Mouse (Mus musculus) small intestine, adult 2 months (tissue): ENCODE results near the gene Arhgef2. TPM values are rescaled to one million over a fixed set of nuclear protein-coding genes. Genes with fewer than 3 reads are reported as not detected.

Experiments used
- H3K27ac ChIP-seq: fragments of 200-500 bp; 2 replicates; pipeline ENCODE4 v1.5.1; 2012; ENCODE audit warnings: low read depth, low read length, control low read depth, inconsistent platforms; ENCODE audit not compliant: insufficient read depth
- H3K27me3 ChIP-seq: fragments of 200-500 bp; 2 replicates; pipeline ENCODE4 v1.6.1; 2012; ENCODE audit warnings: mild to moderate bottlenecking, moderate library complexity, low read length, inconsistent platforms; ENCODE audit not compliant: control insufficient read depth, insufficient read depth
- H3K36me3 ChIP-seq: fragments of 200-500 bp; 2 replicates; pipeline ENCODE4 v1.6.1; 2012; ENCODE audit warnings: mild to moderate bottlenecking, low read length, control low read depth, inconsistent platforms; ENCODE audit not compliant: control insufficient read depth, insufficient read depth
- H3K4me1 ChIP-seq: fragments of 200-500 bp; 2 replicates; pipeline ENCODE4 v1.6.1; 2012; ENCODE audit warnings: low read length, inconsistent platforms, mixed read lengths; ENCODE audit not compliant: control insufficient read depth, insufficient read depth, insufficient read length
- H3K4me3 ChIP-seq: fragments of 200-500 bp; 2 replicates; pipeline ENCODE4 v1.5.1; 2012; ENCODE audit warnings: low read depth, mild to moderate bottlenecking, control low read depth, inconsistent platforms, low read length, moderate library complexity
- CTCF ChIP-seq: fragments of 200-500 bp; IDR thresholded peaks from 2 replicates; pipeline ENCODE4 v1.5.1; 2012; ENCODE audit warnings: low read depth, mild to moderate bottlenecking, control low read depth, inconsistent platforms, low read length, moderate library complexity, mixed read lengths; ENCODE audit not compliant: insufficient replicate concordance, insufficient read length; ENCODE audit errors: extremely low read depth
- POLR2A ChIP-seq: fragments of 200-500 bp; IDR thresholded peaks from 2 replicates; pipeline ENCODE4 v1.6.1; 2012; ENCODE audit warnings: low read depth, mild to moderate bottlenecking, control low read depth, inconsistent platforms, low read length, moderate library complexity
- WGBS: fragments of 180-500 bp; shearing (Covaris S2); methylation state at CpG from one replicate; pipeline ENCODE4 v1.1.7; 2018; 5-methylcytosine and 5-hydroxymethylcytosine counted together
- polyA plus RNA-seq: library from polyadenylated mRNA; depleted of rRNA; stranded (reverse); fragments of >200 nt; gene quantifications from 2 replicates; pipeline ENCODE4 v1.2.3, GENCODE M21; 2012

Gene Arhgef2
- polyA plus RNA-seq, 1 experiment, result 110 TPM

DNA sequence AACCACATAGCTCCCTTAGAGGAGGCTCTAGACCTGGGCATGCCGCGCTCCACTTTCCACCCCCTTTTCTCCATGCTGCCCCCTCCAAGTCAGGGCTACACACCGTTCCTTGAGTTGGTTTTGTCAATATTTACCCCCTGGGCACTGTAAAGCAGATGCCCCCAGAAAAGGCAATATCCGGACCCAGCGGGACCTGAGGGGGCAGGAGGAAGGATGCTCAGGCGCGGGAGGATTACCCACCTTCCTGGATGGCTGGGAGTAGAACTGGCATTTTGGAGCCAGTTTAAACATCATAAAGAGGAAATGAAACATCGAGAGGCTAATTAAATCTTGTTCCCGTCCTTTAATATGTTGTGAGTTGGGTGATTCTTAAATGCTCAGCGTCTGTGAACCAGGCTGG lies 43.4 kb downstream of the Arhgef2 start:
- no peak overlapping the region for H3K4me3 ChIP-seq
- peaks cover 30% of the 10 kb centered on the region for H3K36me3 ChIP-seq
- no peak for TF ChIP-seq POLR2A
- no peak for TF ChIP-seq CTCF
- H3K27ac ChIP-seq, result no peak overlapping the region
- WGBS, result 74% methylated on average over 10 of the region's 10 CpGs
- no peaks in the 10 kb centered on the region for H3K27me3 ChIP-seq
- H3K4me1 ChIP-seq, result peaks cover 20% of the 10 kb centered on the region; the same call in 1 of the 2 replicates

DNA sequence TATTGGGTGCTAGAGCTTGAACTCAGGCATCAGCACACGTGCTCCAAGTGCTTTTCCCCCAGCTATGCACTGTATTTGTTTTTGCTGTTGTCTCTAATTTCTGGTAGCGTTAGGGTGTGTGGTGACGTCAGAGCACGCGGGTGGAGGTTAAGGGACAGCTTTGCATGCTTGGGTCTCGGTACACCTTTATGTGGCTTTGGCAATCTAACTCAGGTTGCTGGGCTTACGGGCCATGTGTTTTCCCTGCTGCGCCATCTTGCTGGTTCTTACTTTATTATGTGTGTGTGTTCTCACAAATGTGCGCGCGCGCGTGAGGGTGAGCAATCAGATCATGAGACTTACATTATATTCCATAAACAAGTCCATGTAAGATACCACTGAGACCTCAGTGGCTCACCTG lies 44.2 kb downstream of the Arhgef2 start:
- Histone ChIP-seq H3K27me3 (no peaks in the 10 kb centered on the region), H3K27ac (no peak overlapping the region), H3K4me3 (no peak overlapping the region), H3K4me1 (peaks cover 20% of the 10 kb centered on the region; the same call in 1 of the 2 replicates), H3K36me3 (peaks cover 27% of the 10 kb centered on the region)
- 96% methylated on average over 13 of the region's 13 CpGs for WGBS
- no peak for TF ChIP-seq CTCF
- no peak for TF ChIP-seq POLR2A

DNA sequence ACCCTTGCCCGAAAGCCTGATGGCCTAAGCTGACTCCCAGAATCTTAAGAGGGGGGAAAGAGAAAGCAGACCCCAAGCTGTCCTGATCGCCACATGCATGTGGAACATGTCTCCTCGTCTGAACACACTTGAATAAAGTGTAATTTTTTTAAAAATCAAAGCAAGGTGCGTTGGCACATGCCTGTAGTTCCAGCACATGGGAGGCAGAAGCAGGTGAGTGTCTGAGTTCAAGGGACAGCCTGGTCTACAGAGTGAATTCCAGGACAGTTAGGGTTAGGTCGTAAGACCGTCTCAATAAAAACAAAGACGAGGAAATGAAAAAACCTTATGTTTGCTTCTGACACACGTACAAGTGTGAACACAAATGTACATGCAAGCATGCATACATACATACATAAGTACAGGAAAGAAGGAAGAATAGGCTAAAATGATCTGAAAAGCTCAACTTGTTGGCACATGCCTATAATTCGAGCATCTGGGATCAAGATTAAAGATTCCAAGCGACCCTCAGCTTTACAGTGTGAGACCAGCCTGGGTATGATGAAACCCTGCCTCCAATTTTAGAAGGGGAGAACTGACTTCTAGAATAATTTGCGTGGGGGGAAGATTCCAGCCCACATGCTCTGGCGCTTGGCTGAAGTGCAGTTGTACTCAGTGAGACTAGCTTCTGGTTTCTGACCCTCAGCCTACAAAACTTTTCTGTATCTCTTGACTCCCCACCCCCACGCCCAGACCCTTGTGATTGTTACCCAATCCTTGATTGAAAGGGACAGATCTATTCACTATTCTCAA lies 45.1 kb downstream of the Arhgef2 start:
- Histone ChIP-seq H3K4me3 (no peak overlapping the region), H3K4me1 (peaks cover 20% of the 10 kb centered on the region; the same call in 1 of the 2 replicates), H3K36me3 (peaks cover 20% of the 10 kb centered on the region), H3K27ac (no peak overlapping the region), H3K27me3 (no peaks in the 10 kb centered on the region)
- no peak for TF ChIP-seq CTCF
- no peak for TF ChIP-seq POLR2A
- 62% methylated on average over 13 of the region's 13 CpGs for WGBS

DNA sequence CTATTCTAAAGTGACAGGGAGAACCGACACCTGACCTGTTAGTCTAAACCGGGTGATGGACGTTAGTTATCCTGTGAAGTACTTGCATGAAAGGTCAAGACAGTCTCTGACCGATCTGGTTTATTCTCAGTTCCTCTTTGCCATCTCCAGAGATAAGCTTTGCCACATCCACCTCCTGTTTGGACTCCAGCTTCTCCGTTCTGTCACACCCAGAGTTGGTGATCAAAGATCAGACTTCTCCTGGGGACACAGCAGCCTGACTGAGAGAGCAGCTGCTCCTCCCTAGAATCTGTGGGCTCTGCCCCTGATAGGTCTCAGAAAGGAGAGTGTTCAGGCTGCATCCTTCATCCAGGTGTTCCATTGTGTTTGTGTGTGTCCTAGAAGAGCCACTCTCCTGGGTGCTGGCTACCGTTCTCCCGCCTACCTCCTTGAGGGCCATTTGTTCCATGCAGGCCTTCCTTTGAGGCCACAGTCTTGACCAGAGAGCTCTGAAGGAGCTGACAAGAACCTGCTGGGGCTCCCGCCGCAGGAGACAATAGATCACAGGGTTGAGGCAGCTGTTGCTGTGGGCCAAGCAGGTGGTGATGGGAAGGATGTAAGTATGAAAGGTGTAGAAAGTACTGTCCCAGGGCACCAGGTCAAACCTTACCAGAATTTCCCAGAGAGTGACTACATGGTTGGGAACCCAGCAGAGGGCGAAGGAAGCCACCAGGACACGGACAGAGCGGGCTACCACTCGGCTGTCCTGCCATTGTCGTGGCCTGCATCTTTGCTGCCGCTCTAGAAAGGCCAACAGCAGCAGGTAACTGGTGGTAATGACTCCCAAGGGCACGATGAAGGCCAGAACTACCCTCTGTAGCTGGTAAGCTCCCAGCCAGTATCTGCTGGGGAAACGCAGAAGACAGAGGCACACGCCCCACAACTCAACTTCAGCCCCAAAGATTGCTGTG lies 46.2 kb downstream of the Arhgef2 start:
- peaks cover 9% of the 10 kb centered on the region for H3K36me3 ChIP-seq
- H3K4me1 ChIP-seq, result peaks cover 20% of the 10 kb centered on the region; the same call in 1 of the 2 replicates
- TF ChIP-seq POLR2A, result no peak
- no peak for TF ChIP-seq CTCF
- no peaks in the 10 kb centered on the region for H3K27me3 ChIP-seq
- no peak overlapping the region for H3K4me3 ChIP-seq
- H3K27ac ChIP-seq, result no peak overlapping the region; the same call in 1 of the 2 replicates
- 54% methylated on average over 18 of the region's 18 CpGs for WGBS

DNA sequence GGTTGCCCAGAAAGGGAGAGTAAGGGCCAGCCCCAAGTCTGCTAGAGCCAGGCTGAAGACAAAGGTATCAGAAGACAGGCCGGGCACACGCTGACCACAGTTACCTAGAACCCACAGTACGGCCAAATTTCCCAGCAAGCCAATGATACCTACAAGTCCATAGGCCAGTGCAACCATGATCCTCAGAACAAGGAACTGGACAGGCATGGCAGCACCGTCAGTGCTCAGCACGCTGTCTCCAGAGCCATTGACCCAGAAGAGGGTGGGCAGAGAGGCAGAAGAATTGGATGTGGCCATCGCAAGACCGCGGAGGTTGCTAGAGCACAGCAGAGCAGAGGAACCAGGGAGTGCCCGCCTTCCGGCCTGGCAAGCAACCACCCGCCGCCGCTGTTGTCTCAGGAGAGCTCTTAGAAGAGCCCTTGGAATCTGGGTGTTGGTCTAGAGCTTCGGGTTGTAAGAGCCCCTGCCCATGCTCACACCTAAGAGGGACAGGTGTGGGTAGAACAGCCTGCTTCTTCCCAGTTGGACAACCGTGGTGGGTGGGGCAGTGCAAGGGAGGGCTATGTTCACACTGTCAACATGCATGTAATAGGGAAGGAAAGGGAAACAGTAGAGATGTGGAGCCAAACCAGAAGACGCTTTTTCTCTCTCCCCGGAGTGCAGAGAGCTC lies 47.2 kb downstream of the Arhgef2 start, which contains the start of gene Rxfp4:
Gene Rxfp4 (minus strand): TSS at position 297 of the 670 bp plus-strand sequence.
- H3K4me1 ChIP-seq, result peaks cover 20% of the 10 kb centered on the region; the same call in 1 of the 2 replicates
- no peaks in the 10 kb centered on the region for H3K27me3 ChIP-seq
- H3K27ac ChIP-seq, result no peak within 1 kb of the TSS
- 70% methylated on average over 17 of the region's 17 CpGs for WGBS
- no peak for TF ChIP-seq CTCF
- 0 out of 2 replicates have a peak, but pooled peaks cover under 1% of the 10 kb centered on the region for H3K36me3 ChIP-seq
- no peak within 1 kb of the TSS for H3K4me3 ChIP-seq

DNA sequence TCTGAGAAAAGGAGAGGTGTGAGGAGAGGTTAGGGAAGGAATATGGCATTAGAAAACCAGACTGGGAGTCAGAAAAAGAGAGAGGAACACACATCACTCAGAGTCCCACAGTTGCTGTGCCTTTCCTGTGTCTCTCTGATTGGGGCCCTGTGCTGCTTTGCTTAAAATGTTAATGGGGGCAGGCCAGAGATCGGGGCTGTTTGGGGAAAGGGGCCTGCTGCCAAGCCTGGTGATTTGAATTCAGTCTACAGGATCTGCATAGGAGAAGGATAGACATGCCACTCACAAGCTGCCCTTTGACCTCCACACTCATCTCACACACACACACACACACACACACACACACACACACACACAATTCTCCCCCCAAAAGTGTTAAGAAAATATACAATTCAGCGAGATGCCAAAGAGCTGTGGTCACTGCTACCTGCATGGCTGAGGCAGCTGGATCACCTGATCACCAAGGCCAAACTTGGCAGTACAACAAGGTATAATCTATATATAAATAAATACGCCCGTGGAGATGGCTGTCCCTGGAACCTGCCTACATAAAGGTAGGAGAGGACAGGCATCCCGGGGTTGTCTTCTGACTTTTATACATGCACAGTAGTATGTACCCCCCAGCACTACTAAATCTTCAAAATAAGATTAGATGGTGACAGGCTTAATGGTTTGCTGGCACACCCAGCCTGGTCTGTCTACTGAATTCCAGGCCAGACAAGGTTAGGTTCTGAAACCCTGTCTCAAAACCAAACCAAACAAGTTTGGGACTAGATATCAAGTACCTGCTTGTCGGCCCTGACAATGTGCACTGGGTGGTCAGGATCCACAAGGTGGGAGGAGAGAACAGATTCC lies 48.0 kb downstream of the Arhgef2 start:
- TF ChIP-seq CTCF (no peak), POLR2A (no peak)
- Histone ChIP-seq H3K27ac (no peak overlapping the region), H3K4me3 (no peak overlapping the region), H3K4me1 (peaks cover 20% of the 10 kb centered on the region; the same call in 1 of the 2 replicates), H3K36me3 (no peaks in the 10 kb centered on the region), H3K27me3 (no peaks in the 10 kb centered on the region)
- 38% methylated on average over 6 of the region's 6 CpGs for WGBS
